Mouse (Mus musculus) neural tube, embryonic 13.5 days (tissue): ENCODE data around the gene Dglucy. TPM values are rescaled to one million over a fixed set of nuclear protein-coding genes. Genes with fewer than 3 reads are reported as not detected.

ENCODE experiments used
- ATAC-seq: fragments of 200-750 bp; cut with Nextera tagmentation; 2 replicates; pipeline ENCODE4 v1.8.0; 2017; ENCODE audit warnings: low read depth, mild to moderate bottlenecking, moderate TSS enrichment, moderate library complexity
- H3K27ac ChIP-seq: fragments of 300-500 bp; sonication (generic); replicated peaks from 2 replicates; pipeline ENCODE4 v1.5.1; 2015; ENCODE audit warnings: moderate library complexity, mild to moderate bottlenecking, inconsistent platforms
- H3K27me3 ChIP-seq: fragments of 300-500 bp; sonication (generic); 2 replicates; pipeline ENCODE4 v1.6.1; 2015; ENCODE audit warnings: mild to moderate bottlenecking, inconsistent platforms
- H3K36me3 ChIP-seq: fragments of 300-500 bp; sonication (generic); 2 replicates; pipeline ENCODE4 v1.6.1; 2015; ENCODE audit warnings: mild to moderate bottlenecking, inconsistent platforms
- H3K4me1 ChIP-seq: fragments of 300-500 bp; sonication (generic); replicated peaks from 2 replicates; pipeline ENCODE4 v1.6.1; 2015; ENCODE audit warnings: inconsistent platforms
- H3K4me2 ChIP-seq: fragments of 300-500 bp; sonication (generic); 2 replicates; pipeline ENCODE4 v1.6.1; 2015; ENCODE audit warnings: inconsistent platforms, mild to moderate bottlenecking, moderate library complexity
- H3K4me3 ChIP-seq: fragments of 300-500 bp; sonication (generic); 2 replicates; pipeline ENCODE4 v1.5.1; 2015; ENCODE audit warnings: mild to moderate bottlenecking, inconsistent platforms
- H3K9ac ChIP-seq: fragments of 300-500 bp; sonication (generic); 2 replicates; pipeline ENCODE4 v1.6.1; 2015; ENCODE audit warnings: moderate library complexity, mild to moderate bottlenecking, inconsistent platforms
- H3K9me3 ChIP-seq: fragments of 300-500 bp; sonication (generic); 2 replicates; pipeline ENCODE4 v1.6.1; 2016; ENCODE audit warnings: inconsistent platforms
- WGBS: fragments of 180-500 bp; shearing (Covaris S2); methylation state at CpG from one replicate; pipeline ENCODE4 v1.1.7; 2015; 5-methylcytosine and 5-hydroxymethylcytosine counted together
- polyA plus RNA-seq: library from polyadenylated mRNA; unstranded; fragments of >200 nt; fragmentation: Nextera tagmentation; extraction: Ambion mirVana; gene quantifications from 2 replicates; pipeline ENCODE4 v1.2.1, GENCODE M21; 2015

Gene Dglucy
- polyA plus RNA-seq, 1 experiment from 2014 or later, result 2.0 TPM

DNA sequence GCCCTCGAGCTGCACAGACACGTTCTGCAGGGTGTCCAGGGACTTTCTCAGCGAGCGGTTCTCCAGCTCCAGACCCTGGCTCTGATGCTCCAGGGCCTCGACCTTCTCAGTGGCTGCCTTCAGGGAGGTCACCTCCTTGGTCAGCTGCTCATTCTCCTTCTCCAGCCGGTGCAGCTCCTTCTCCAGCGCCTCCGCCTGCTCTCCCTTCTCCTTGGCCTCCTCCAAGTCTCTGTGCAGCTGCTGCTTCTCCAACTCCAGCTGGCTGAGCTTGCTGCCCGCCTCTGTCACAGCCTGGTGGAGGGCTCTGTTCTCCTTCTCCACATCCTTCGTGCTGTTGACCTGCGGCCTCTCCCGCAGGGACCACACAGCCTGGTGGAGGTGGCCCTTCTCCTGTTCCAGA is 166.6 kb downstream of the Dglucy start:
- no peak overlapping the region for H3K4me2 ChIP-seq
- ATAC-seq, result no peak
- no peak overlapping the region for H3K27ac ChIP-seq
- H3K36me3 ChIP-seq, result peaks cover 72% of the 10 kb centered on the region
- WGBS, result 91% methylated on average over 12 of the region's 12 CpGs
- H3K9me3 ChIP-seq, result no peaks in the 10 kb centered on the region
- H3K9ac ChIP-seq, result no peak overlapping the region
- H3K27me3 ChIP-seq, result no peaks in the 10 kb centered on the region
- no peaks in the 10 kb centered on the region for H3K4me1 ChIP-seq
- no peak overlapping the region for H3K4me3 ChIP-seq

DNA sequence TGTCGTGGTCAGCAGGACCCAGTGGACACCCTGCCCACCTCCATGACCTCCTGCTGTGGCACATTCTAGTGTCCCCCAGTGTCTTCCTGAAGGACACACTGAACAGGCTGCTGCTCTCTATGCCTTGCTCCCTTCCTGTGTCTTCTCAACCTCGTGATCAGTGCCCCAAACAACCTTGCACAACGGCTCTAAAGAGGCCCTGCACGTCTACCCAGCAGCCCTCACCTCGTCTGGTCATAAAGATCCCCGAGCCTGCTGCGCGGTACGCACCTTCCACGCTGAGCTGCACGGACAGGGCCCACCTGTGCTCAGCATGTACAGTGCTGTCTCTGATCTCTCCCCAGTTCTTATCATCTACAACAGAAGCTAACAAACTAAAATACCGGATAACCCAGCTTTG is 167.1 kb downstream of the Dglucy start:
- H3K27ac ChIP-seq, result no peak overlapping the region
- no peak overlapping the region for H3K4me2 ChIP-seq
- ATAC-seq, result no peak
- WGBS, result 92% methylated on average over 12 of the region's 12 CpGs
- H3K27me3 ChIP-seq, result no peaks in the 10 kb centered on the region
- H3K36me3 ChIP-seq, result peaks cover 67% of the 10 kb centered on the region
- H3K4me1 ChIP-seq, result no peaks in the 10 kb centered on the region
- no peaks in the 10 kb centered on the region for H3K9me3 ChIP-seq
- H3K4me3 ChIP-seq, result no peak overlapping the region
- no peak overlapping the region for H3K9ac ChIP-seq

Other genes starting within 250 kb of the Dglucy start
- gene Rps6ka5, start 52.1 kb upstream of the Dglucy start, polyA plus RNA-seq, result 5.5 and 6.2 TPM in 2 replicates
- gene Gpr68, start 129.1 kb downstream of the Dglucy start, polyA plus RNA-seq, result 2.1 and 2.2 TPM in 2 replicates
- 11.0 and 11.8 TPM in 2 replicates for gene Ccdc88c, start 250.0 kb downstream of the Dglucy start, polyA plus RNA-seq